Mouse (Mus musculus) limb, embryonic 10.5 days (tissue): ENCODE measurements around the gene Ddx19a. TPM values are rescaled to one million over a fixed set of nuclear protein-coding genes. Genes with fewer than 3 reads are reported as not detected.
"Not testable (repeated sequence)": the region's sequence is repeated elsewhere in the genome, so short reads cannot be mapped to it uniquely, and the experiment has no call there.

Experiments used
- DNase-seq: peaks from one replicate; pipeline ENCODE4 v3.0.0-alpha.2; 2017; ENCODE audit warnings: low spot score
- H3K27ac ChIP-seq: fragments of 300-500 bp; sonication (generic); 2 replicates; pipeline ENCODE4 v1.5.1; 2016; ENCODE audit warnings: mild to moderate bottlenecking
- H3K27me3 ChIP-seq: fragments of 300-500 bp; sonication (generic); 2 replicates; pipeline ENCODE4 v1.6.1; 2016; ENCODE audit warnings: low read depth, mild to moderate bottlenecking; ENCODE audit not compliant: poor library complexity, severe bottlenecking
- H3K36me3 ChIP-seq: fragments of 300-500 bp; sonication (generic); 2 replicates; pipeline ENCODE4 v1.6.1; 2016; ENCODE audit warnings: mild to moderate bottlenecking, moderate library complexity
- H3K4me1 ChIP-seq: fragments of 300-500 bp; sonication (generic); 2 replicates; pipeline ENCODE4 v1.6.1; 2016
- H3K4me3 ChIP-seq: fragments of 300-500 bp; sonication (generic); 2 replicates; pipeline ENCODE4 v1.5.1; 2016; ENCODE audit warnings: mild to moderate bottlenecking, moderate library complexity
- H3K9me3 ChIP-seq: fragments of 300-500 bp; sonication (generic); replicated peaks from 2 replicates; pipeline ENCODE4 v1.6.1; 2016; ENCODE audit warnings: mild to moderate bottlenecking
- WGBS: fragments of 180-500 bp; shearing (Covaris S2); methylation state at CpG from one replicate; pipeline ENCODE4 v1.1.7; 2016; 5-methylcytosine and 5-hydroxymethylcytosine counted together
- polyA plus RNA-seq: library from polyadenylated mRNA; unstranded; fragments of >200 nt; fragmentation: Nextera tagmentation; extraction: Ambion mirVana; gene quantifications from 2 replicates; pipeline ENCODE4 v1.2.1, GENCODE M21; 2016

Ddx19a gene
- 24.0 and 24.6 TPM in 2 replicates for polyA plus RNA-seq

DNA sequence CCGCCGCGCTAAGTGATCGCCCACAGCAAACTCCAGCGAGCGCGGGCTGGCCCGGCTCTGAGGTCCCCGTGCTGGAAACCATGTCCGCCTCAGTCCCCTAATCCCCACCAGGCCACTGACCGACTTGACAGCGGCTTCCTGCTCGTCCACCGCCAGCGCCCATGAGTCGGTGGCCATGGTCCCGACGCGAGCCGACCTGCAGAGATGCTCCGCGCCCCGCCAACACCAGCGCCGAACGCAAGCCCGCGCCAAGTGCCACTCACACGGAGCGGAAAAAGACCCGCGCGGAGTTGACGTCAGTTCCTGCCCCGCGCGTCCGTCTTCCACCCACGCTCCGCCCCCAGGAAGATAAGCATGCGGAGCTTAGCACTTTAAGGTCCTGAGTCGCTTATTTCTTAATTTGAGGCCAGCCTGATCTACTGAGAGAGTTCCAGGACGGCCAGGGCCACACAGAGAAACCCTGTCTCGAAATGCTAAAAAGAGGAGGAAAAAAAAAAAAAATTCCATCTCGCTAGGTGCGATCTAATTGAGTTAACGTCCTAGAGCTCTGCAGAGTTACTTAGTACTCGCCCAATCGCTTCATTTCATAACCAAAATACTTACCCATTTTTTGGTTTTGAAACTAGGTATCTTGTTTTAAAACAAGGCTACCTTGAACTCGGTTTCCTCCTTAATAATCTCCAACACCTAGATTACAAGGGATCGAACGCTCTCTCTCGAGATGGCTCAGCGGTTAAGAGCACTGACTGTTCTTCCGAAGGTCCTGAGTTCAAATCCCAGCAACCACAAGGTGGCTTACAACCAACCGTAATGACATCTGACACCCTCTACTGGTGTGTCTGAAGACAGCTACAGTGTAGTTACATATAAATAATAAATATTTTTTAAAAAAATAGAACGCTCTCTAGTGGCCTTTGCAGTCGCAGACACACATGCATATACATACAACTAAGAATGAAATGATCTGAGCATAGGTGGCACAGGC lies at the start of gene Ddx19a:
TSS of gene Ddx19a (minus strand) at position 254 of the 985 bp plus-strand sequence.
- 4% methylated on average over 58 of the region's 58 CpGs for WGBS
- peak; percentile 89 for DNase-seq
- Histone ChIP-seq H3K4me3 (peak within 1 kb of the TSS; percentile 85), H3K4me1 (peaks cover 4% of the 10 kb centered on the region), H3K36me3 (peaks cover 33% of the 10 kb centered on the region), H3K27me3 (no peaks in the 10 kb centered on the region), H3K27ac (peak within 1 kb of the TSS; percentile 86), H3K9me3 (no peaks in the 10 kb centered on the region)

DNA sequence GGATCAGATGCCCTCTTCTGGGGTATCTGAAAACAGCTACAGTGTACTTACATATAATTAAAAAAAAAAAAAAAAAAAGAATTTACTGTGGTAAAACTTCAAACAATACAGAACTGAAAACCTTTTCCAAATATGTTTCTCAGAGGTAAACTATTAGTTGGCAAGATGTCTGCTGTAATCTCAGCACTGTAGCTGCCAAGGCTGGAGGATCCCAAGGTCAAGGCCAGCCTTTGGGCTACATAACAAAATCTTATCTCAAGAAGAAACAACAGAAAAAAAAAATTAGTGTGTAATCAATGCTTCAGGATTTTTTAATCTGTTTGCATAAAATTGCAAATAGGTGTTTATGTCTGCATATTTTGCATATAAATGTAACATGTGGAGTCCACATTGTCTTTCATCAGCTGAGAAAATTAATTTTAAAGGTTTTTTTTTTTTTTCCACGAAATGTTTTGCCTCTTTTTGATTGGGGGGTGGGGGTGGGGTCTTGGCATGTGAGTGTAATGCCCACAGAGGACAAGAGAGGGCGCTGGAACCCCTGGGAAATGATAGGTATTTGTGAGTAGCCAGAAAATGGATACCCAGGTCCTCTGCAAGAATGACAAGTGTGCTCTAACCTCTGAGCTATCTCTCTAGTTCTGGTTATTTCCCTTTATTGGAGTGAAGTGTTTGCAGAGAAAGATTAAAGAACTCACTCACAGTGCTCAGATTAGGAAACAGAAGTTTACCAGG lies 46.6 kb upstream of the Ddx19a start:
- H3K36me3 ChIP-seq = peaks cover 100% of the 10 kb centered on the region
- no peaks in the 10 kb centered on the region for H3K9me3 ChIP-seq
- no peaks in the 10 kb centered on the region for H3K4me1 ChIP-seq
- H3K27ac ChIP-seq = no peak overlapping the region
- no peaks in the 10 kb centered on the region for H3K27me3 ChIP-seq
- 49% methylated on average over 2 of the region's 2 CpGs for WGBS
- DNase-seq = no peak
- H3K4me3 ChIP-seq = no peak overlapping the region

DNA sequence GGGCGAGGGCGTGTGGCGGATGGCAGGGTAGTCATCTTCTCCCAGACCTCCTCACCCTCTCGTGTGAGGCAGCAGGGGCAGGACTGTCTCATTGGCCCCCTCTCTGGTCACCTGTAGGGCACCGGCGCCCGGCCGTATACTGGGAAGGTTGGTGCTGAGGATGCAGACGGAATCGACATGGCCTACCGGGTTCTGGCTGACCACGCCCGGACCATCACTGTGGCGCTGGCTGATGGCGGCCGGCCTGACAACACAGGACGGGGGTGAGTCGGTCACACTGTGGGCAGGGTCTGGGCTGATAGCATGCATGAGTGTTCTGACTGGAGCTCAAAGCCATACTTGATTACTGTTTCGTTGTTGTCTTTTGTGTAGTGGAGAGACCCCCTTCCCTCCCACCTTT lies 44.9 kb upstream of the Ddx19a start:
- Histone ChIP-seq H3K4me1 (no peaks in the 10 kb centered on the region), H3K27me3 (no peaks in the 10 kb centered on the region), H3K36me3 (peaks cover 100% of the 10 kb centered on the region), H3K9me3 (no peaks in the 10 kb centered on the region), H3K27ac (no peak overlapping the region), H3K4me3 (no peak overlapping the region)
- DNase-seq = no peak
- 96% methylated on average over 19 of the region's 19 CpGs for WGBS

DNA sequence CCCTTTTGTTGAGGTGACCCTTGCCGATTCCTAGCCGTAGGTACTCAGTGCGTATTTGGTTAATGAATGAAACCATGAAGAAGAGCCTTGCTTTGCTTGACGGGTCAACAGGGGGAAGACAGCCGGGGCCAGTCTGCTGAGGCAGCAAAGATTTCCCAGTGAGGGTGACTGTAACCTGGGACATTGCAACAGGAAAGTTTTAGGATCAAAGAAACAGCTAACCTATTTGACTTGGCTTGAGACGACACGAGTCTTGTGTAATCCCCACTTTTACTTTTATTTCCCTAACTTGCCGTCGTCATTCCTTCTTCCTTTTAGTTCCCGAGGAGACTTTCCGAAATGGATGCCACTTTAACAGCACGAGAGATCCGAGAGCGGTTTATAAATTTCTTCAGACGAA lies 39.0 kb upstream of the Ddx19a start:
- H3K9me3 ChIP-seq = no peaks in the 10 kb centered on the region
- peaks cover 7% of the 10 kb centered on the region; the same call in 1 of the 2 replicates for H3K27me3 ChIP-seq
- no peak for DNase-seq
- 96% methylated on average over 15 of the region's 15 CpGs for WGBS
- peaks cover 16% of the 10 kb centered on the region for H3K4me1 ChIP-seq
- H3K36me3 ChIP-seq = peaks cover 65% of the 10 kb centered on the region
- H3K27ac ChIP-seq = no peak overlapping the region
- no peak overlapping the region for H3K4me3 ChIP-seq

DNA sequence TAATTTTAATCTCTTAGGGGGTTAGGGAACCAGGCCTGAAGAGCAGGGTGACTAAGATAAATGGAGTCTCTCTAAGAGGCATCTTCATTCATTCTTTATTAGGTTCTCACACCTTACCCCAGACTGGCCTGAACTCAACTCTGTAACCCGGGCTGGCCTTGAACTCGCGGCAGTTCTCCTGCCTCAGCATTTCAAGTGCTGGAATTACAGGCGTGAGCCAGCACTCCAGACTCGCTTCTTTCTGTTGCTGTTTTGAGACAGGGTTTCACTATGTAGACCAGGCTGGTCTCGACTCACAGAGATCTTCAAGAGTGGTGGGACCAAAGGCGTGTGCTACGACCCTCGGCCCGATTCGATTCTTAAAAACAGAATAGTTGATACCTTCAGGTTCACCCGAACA lies 36.7 kb upstream of the Ddx19a start:
- DNase-seq = peak; percentile 53
- H3K27ac ChIP-seq = peak overlapping the region; percentile 94
- peak overlapping the region; percentile 86 for H3K4me3 ChIP-seq
- H3K36me3 ChIP-seq = peaks cover 41% of the 10 kb centered on the region
- WGBS = 23% methylated on average over 12 of the region's 12 CpGs
- H3K9me3 ChIP-seq = no peaks in the 10 kb centered on the region
- H3K4me1 ChIP-seq = peaks cover 16% of the 10 kb centered on the region
- H3K27me3 ChIP-seq = peaks cover 8% of the 10 kb centered on the region; the same call in 1 of the 2 replicates

GRCm38 (mm10) chr8:111033482-111034215 lies 36.0 kb upstream of the Ddx19a start:
- H3K4me1 ChIP-seq = peaks cover 16% of the 10 kb centered on the region
- peak; percentile 92 for DNase-seq
- WGBS = 7% methylated on average over 37 of the region's 37 CpGs
- H3K27ac ChIP-seq = peak overlapping the region; percentile 94
- peaks cover 8% of the 10 kb centered on the region; the same call in 1 of the 2 replicates for H3K27me3 ChIP-seq
- no peaks in the 10 kb centered on the region for H3K9me3 ChIP-seq
- H3K4me3 ChIP-seq = peak overlapping the region; percentile 86
- H3K36me3 ChIP-seq = peaks cover 35% of the 10 kb centered on the region

DNA sequence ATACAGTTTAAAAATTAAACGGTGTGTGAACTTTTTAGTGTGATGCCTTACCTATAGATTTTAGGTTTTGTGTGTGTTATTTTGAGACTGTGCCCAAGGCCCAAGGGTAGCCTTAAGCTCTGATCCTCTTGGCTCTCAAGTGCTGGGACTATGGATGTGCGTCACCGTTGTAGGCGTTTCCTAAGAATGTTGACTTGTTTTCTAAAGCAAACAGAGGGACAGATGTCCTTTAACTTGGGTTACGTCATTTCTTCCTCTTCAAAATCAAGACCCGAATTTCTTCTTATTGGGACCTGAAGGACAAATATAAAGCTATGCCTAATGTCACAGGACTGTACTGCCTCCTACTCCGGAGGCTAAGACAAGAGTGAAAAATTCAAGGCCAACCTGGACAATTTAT lies 35.3 kb upstream of the Ddx19a start, which contains the start of gene Aars:
TSS of gene Aars (plus strand) at position 229 of the 400 bp plus-strand sequence.
- 96% methylated on average over 7 of the region's 7 CpGs for WGBS
- peak within 1 kb of the TSS; percentile 86 for H3K4me3 ChIP-seq
- no peak for DNase-seq
- peak within 1 kb of the TSS; percentile 94 for H3K27ac ChIP-seq
- no peaks in the 10 kb centered on the region for H3K9me3 ChIP-seq
- peaks cover 28% of the 10 kb centered on the region for H3K36me3 ChIP-seq
- H3K27me3 ChIP-seq = peaks cover 8% of the 10 kb centered on the region; the same call in 1 of the 2 replicates
- peaks cover 16% of the 10 kb centered on the region for H3K4me1 ChIP-seq

- Histone ChIP-seq H3K4me3 (no peak within 1 kb of the TSS), H3K36me3 (peaks cover 14% of the 10 kb centered on the region), H3K27ac (no peak within 1 kb of the TSS), H3K9me3 (no peaks in the 10 kb centered on the region), H3K27me3 (peaks cover 8% of the 10 kb centered on the region; the same call in 1 of the 2 replicates), H3K4me1 (peaks cover 25% of the 10 kb centered on the region)
- no peak for DNase-seq
- WGBS = 96% methylated on average over 19 of the region's 19 CpGs
These were observed 34.0 kb upstream of the Ddx19a start, which contains the start of gene Ddx19b for GRCm38 (mm10) chr8:111031572-111031971. Ddx19b (minus strand) TSS chr8:111031751.

- Histone ChIP-seq H3K9me3 (no peaks in the 10 kb centered on the region), H3K36me3 (no peaks in the 10 kb centered on the region), H3K4me3 (no peak overlapping the region), H3K27ac (no peak overlapping the region), H3K4me1 (peaks cover 18% of the 10 kb centered on the region), H3K27me3 (peaks cover 8% of the 10 kb centered on the region; the same call in 1 of the 2 replicates)
- no peak for DNase-seq
- WGBS = 83% methylated on average over 6 of the region's 6 CpGs
These were observed 32.4 kb upstream of the Ddx19a start for GRCm38 (mm10) chr8:111030045-111030444.

GRCm38 (mm10) chr8:111029589-111029988 lies 32.0 kb upstream of the Ddx19a start:
- no peak for DNase-seq
- H3K4me3 ChIP-seq = no peak overlapping the region
- H3K9me3 ChIP-seq = no peaks in the 10 kb centered on the region
- H3K27ac ChIP-seq = no peak overlapping the region
- H3K27me3 ChIP-seq = peaks cover 8% of the 10 kb centered on the region; the same call in 1 of the 2 replicates
- H3K4me1 ChIP-seq = peaks cover 14% of the 10 kb centered on the region
- WGBS = 56% methylated on average over 4 of the region's 4 CpGs
- H3K36me3 ChIP-seq = no peaks in the 10 kb centered on the region

DNA sequence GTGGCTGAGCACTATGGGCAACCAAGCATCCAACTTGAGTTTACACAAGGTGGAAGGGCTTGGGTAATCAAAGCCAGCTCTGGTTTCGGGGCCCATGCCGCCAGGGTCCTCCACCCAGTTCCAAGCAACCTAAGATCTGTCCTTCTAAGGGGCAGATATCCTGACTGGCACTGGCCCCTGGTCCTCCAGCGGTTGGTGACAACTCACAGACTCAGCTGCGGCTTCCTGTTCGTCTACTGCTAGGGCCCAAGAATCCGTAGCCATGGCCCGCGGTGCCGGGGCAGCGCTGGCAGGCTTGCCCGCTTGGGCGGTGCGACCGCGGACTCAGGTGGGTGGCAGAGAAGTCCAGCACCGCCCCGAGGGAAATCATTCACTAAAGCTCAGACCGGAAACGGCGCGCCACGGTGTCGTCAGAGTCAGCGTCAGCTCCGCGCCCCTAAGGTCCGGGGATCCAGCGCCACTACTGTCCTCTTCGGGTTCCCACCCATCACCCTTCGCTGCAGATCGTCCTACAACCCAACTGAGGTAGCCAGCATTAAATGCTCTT lies 29.9 kb upstream of the Ddx19a start:
- peaks cover 8% of the 10 kb centered on the region; the same call in 1 of the 2 replicates for H3K27me3 ChIP-seq
- WGBS = under 1% methylated on average over 31 of the region's 31 CpGs
- H3K4me3 ChIP-seq = peak overlapping the region; percentile 72
- H3K9me3 ChIP-seq = no peaks in the 10 kb centered on the region
- peak overlapping the region; percentile 84 for H3K27ac ChIP-seq
- DNase-seq = peak; percentile 86
- H3K36me3 ChIP-seq = no peaks in the 10 kb centered on the region
- peaks cover 9% of the 10 kb centered on the region for H3K4me1 ChIP-seq

DNA sequence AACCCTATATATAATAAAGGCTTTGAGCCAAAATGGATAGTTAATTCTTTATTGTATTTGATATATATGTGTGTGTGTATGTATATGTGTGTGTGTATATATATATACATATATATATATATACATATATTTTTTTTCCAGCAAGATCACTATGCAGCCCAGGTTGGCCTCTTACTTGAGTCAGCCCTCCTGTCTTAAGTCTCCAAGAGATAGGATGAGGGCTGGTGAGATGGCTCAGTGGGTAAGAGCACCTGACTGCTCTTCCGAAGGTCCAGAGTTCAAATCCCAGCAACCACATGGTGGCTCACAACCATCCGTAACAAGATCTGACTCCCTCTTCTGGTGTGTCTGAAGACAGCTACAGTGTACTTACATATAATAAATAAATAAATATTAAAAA lies 29.0 kb upstream of the Ddx19a start:
- DNase-seq, H3K36me3 ChIP-seq, H3K27me3 ChIP-seq, H3K4me3 ChIP-seq, H3K9me3 ChIP-seq, H3K27ac ChIP-seq, H3K4me1 ChIP-seq: not testable (repeated sequence)
- WGBS = 95% methylated on average over 2 of the region's 2 CpGs
